Mouse (Mus musculus) MEL (cell line): Measurements from ENCODE around the gene Sap30l. TPM values are rescaled to one million over a fixed set of nuclear protein-coding genes. Genes with fewer than 3 reads are reported as not detected.

ENCODE experiments used
- DNase-seq: peaks from one replicate; pipeline ENCODE4 v3.0.0; 2011; ENCODE audit warnings: low read depth, low spot score
- H3K27ac ChIP-seq: 2 replicates; pipeline ENCODE4 v1.5.1; 2012; ENCODE audit warnings: low read depth, mild to moderate bottlenecking, control low read depth, low read length, moderate library complexity; ENCODE audit not compliant: control insufficient read depth
- H3K27me3 ChIP-seq, 2 experiments: fragments of 150-350 bp in 1 of 2; sonication (generic) in 1 of 2; 2 replicates each; pipeline ENCODE4 v1.6.1; 2012; ENCODE audit warnings: low read length in 2 of 2, mild to moderate bottlenecking in 2 of 2, improper control_type of control experiment in 1 of 2, moderate library complexity in 1 of 2; ENCODE audit not compliant: insufficient read depth in 2 of 2, control insufficient read depth in 1 of 2
- H3K36me3 ChIP-seq, 2 experiments: 2 replicates each; pipeline ENCODE4 v1.6.1; 2012 to 2014; ENCODE audit warnings: low read length in 2 of 2, improper control_type of control experiment in 1 of 2, inconsistent platforms in 1 of 2, mild to moderate bottlenecking in 1 of 2; ENCODE audit not compliant: insufficient read depth in 2 of 2, control insufficient read depth in 1 of 2
- H3K4me1 ChIP-seq, 2 experiments: fragments of 150-350 bp in 1 of 2; sonication (generic) in 1 of 2; 2 replicates each; pipeline ENCODE4 v1.6.1; 2012; ENCODE audit warnings: low read length in 2 of 2, improper control_type of control experiment in 1 of 2, mild to moderate bottlenecking in 1 of 2; ENCODE audit not compliant: insufficient read depth in 2 of 2, control insufficient read depth in 1 of 2
- H3K4me3 ChIP-seq, 2 experiments: fragments of 150-350 bp in 1 of 2; sonication (generic) in 1 of 2; 2 replicates each; pipeline ENCODE4 v1.5.1; 2012; ENCODE audit warnings: low read depth in 2 of 2, low read length in 2 of 2, mild to moderate bottlenecking in 2 of 2, moderate library complexity in 2 of 2, control low read depth in 1 of 2, improper control_type of control experiment in 1 of 2; ENCODE audit not compliant: control insufficient read depth in 1 of 2, insufficient read depth in 1 of 2
- H3K79me2 ChIP-seq: 2 replicates; pipeline ENCODE4 v1.6.1; 2012; ENCODE audit warnings: mild to moderate bottlenecking, low read length, moderate library complexity; ENCODE audit not compliant: control insufficient read depth, poor library complexity, insufficient read depth
- H3K9ac ChIP-seq: 2 replicates; pipeline ENCODE4 v1.6.1; 2012; ENCODE audit warnings: low read depth, mild to moderate bottlenecking, control low read depth, low read length, moderate library complexity; ENCODE audit not compliant: control insufficient read depth, poor library complexity, severe bottlenecking
- H3K9me3 ChIP-seq: fragments of 150-350 bp; sonication (generic); replicated peaks from 2 replicates; pipeline ENCODE4 v1.6.1; 2012; ENCODE audit warnings: mild to moderate bottlenecking, low read length, improper control_type of control experiment, moderate library complexity; ENCODE audit not compliant: insufficient read depth
- BHLHE40 ChIP-seq: IDR thresholded peaks from 2 replicates; pipeline ENCODE4 v1.6.1; 2012; ENCODE audit warnings: low read depth, mild to moderate bottlenecking, inconsistent platforms, low read length, improper control_type of control experiment, borderline replicate concordance
- CTCF ChIP-seq, 3 experiments: IDR thresholded peaks in 2 of 3; conservative IDR thresholded peaks in 1 of 3; 2 replicates each; pipeline ENCODE4 v1.5.1; 2011 to 2012; ENCODE audit warnings: low read length in 3 of 3, low read depth in 2 of 3, mild to moderate bottlenecking in 2 of 3, improper control_type of control experiment in 1 of 3, inconsistent platforms in 1 of 3, mixed read lengths in 1 of 3, moderate library complexity in 1 of 3; ENCODE audit not compliant: control insufficient read depth in 1 of 3, insufficient read depth in 1 of 3, poor library complexity in 1 of 3, severe bottlenecking in 1 of 3
- EP300 ChIP-seq, 2 experiments: IDR thresholded peaks; 2 replicates each; pipeline ENCODE4 v1.6.1; 2011; ENCODE audit warnings: improper control_type of control experiment in 2 of 2, low read length in 2 of 2, low read depth in 1 of 2, mild to moderate bottlenecking in 1 of 2
- GABPA ChIP-seq: IDR thresholded peaks from 2 replicates; pipeline ENCODE4 v1.6.1; 2012; ENCODE audit warnings: low read depth, mild to moderate bottlenecking, inconsistent platforms, low read length, improper control_type of control experiment, moderate library complexity
- HCFC1 ChIP-seq: IDR thresholded peaks from 2 replicates; pipeline ENCODE4 v1.6.1; 2012; ENCODE audit warnings: low read depth, mild to moderate bottlenecking, inconsistent platforms, low read length, improper control_type of control experiment, moderate library complexity
- KAT2A ChIP-seq: conservative IDR thresholded peaks from 2 replicates; pipeline ENCODE4 v1.6.1; 2012; ENCODE audit warnings: low read depth, low read length, improper control_type of control experiment, inconsistent platforms
- MAX ChIP-seq: IDR thresholded peaks from 2 replicates; pipeline ENCODE4 v1.6.1; 2011; ENCODE audit warnings: low read length, improper control_type of control experiment
- MEF2A ChIP-seq: IDR thresholded peaks from 2 replicates; pipeline ENCODE4 v1.6.1; 2014; ENCODE audit warnings: low read depth, mild to moderate bottlenecking, inconsistent platforms, low read length, improper control_type of control experiment; ENCODE audit not compliant: poor library complexity, insufficient replicate concordance, severe bottlenecking; ENCODE audit errors: extremely low read depth
- NELFE ChIP-seq: IDR thresholded peaks from 2 replicates; pipeline ENCODE4 v1.6.1; 2011; ENCODE audit warnings: low read depth, low read length, improper control_type of control experiment
- NRF1 ChIP-seq: IDR thresholded peaks from 2 replicates; pipeline ENCODE4 v1.6.1; 2014; ENCODE audit warnings: low read depth, mild to moderate bottlenecking, inconsistent platforms, low read length, improper control_type of control experiment, moderate library complexity; ENCODE audit not compliant: poor library complexity, insufficient read depth, severe bottlenecking
- POLR2A ChIP-seq, 2 experiments: IDR thresholded peaks; 2 replicates each; pipeline ENCODE4 v1.6.1; 2011 to 2012; ENCODE audit warnings: low read length in 2 of 2, mild to moderate bottlenecking in 2 of 2, control low read depth in 1 of 2, improper control_type of control experiment in 1 of 2, low read depth in 1 of 2, moderate library complexity in 1 of 2; ENCODE audit not compliant: control insufficient read depth in 1 of 2, insufficient read depth in 1 of 2, poor library complexity in 1 of 2
- RAD21 ChIP-seq: IDR thresholded peaks from 2 replicates; pipeline ENCODE4 v1.6.1; 2011; ENCODE audit warnings: mild to moderate bottlenecking, low read depth, low read length, improper control_type of control experiment
- SMC3 ChIP-seq: IDR thresholded peaks from 2 replicates; pipeline ENCODE4 v1.6.1; 2011; ENCODE audit warnings: low read depth, low read length, improper control_type of control experiment
- TAL1 ChIP-seq: IDR thresholded peaks from 2 replicates; pipeline ENCODE4 v1.6.1; 2012; ENCODE audit warnings: mild to moderate bottlenecking, inconsistent platforms, low read length, moderate library complexity, mixed read lengths
- TBP ChIP-seq: IDR thresholded peaks from 2 replicates; pipeline ENCODE4 v1.8.0; 2011; ENCODE audit warnings: low read depth, low read length, improper control_type of control experiment
- TCF12 ChIP-seq: IDR thresholded peaks from 2 replicates; pipeline ENCODE4 v1.6.1; 2014; ENCODE audit warnings: low read depth, mild to moderate bottlenecking, inconsistent platforms, low read length, improper control_type of control experiment, moderate library complexity
- UBTF ChIP-seq: IDR thresholded peaks from 2 replicates; pipeline ENCODE4 v1.6.1; 2012; ENCODE audit warnings: low read depth, mild to moderate bottlenecking, inconsistent platforms, low read length, improper control_type of control experiment, moderate library complexity, borderline replicate concordance; ENCODE audit not compliant: insufficient read depth
- ZC3H11A ChIP-seq: IDR thresholded peaks from 2 replicates; pipeline ENCODE4 v1.6.1; 2012; ENCODE audit warnings: low read depth, mild to moderate bottlenecking, inconsistent platforms, low read length, improper control_type of control experiment
- polyA plus RNA-seq, 2 experiments: library from polyadenylated mRNA; stranded (reverse) in 1 of 2; unstranded in 1 of 2; fragments of >175 nt in 1 of 2; fragments of >200 nt in 1 of 2; gene quantifications; 2 replicates each; pipeline versions ENCODE4 v1.2.1 to v1.2.4; 2012; ENCODE audit warnings: low replicate concordance in 2 of 2, low read depth in 1 of 2; ENCODE audit not compliant: insufficient read length in 2 of 2, insufficient read depth in 1 of 2, missing spikeins in 1 of 2
- total RNA-seq: library from RNA; depleted of rRNA; stranded (reverse); fragments of 300-350 nt; gene quantifications from 2 replicates; pipeline ENCODE4 v1.2.3, GENCODE M21; 2012

Gene Sap30l
- total and polyA plus RNA-seq, 3 experiments: 40.2 to 52.5 TPM; not detected in 1

GRCm38 (mm10) chr11:57813641-57814040 lies 12.2 kb downstream of the Sap30l start:
- TF ChIP-seq NRF1 (no peak), BHLHE40 (no peak), KAT2A (no peak), TAL1 (no peak), ZC3H11A (no peak), EP300 (IDR thresholded peaks at IDR 0.05; ENCODE audit: low read depth in 1 of 2, low read length in 2 of 2) (no peak), TCF12 (no peak), NELFE (no peak), UBTF (no peak), HCFC1 (no peak), MAX (no peak), POLR2A (IDR thresholded peaks at IDR 0.05; ENCODE audit: control insufficient read depth in 1 of 2, insufficient read depth in 1 of 2, low read depth in 1 of 2, low read length in 2 of 2, poor library complexity in 1 of 2) (no peak), MEF2A (no peak), TBP (no peak), GABPA (no peak)

GRCm38 (mm10) chr11:57818189-57818588 lies 16.8 kb downstream of the Sap30l start:
- Histone ChIP-seq H3K27me3 (no peaks in the 10 kb centered on the region), H3K4me1 (peaks cover 0 to 8% of the 10 kb centered on the region in 2 experiments; a peak in 2 of 4 replicates), H3K36me3 (peaks cover 0 to 3% of the 10 kb centered on the region in 2 experiments; a peak in 2 of 4 replicates), H3K9me3 (no peaks in the 10 kb centered on the region), H3K4me3 (no peak overlapping the region), H3K79me2 (no peaks in the 10 kb centered on the region), H3K27ac (no peak overlapping the region), H3K9ac (no peak overlapping the region)
- peak; percentile 49 for DNase-seq
- TF ChIP-seq TBP (no peak), CTCF (IDR thresholded peaks at IDR 0.05 in 2 of 3, conservative IDR thresholded peaks at IDR 0.05 in 1 of 3; ENCODE audit: control insufficient read depth in 1 of 3, insufficient read depth in 1 of 3, low read depth in 2 of 3, low read length in 3 of 3, poor library complexity in 1 of 3, severe bottlenecking in 1 of 3) (peak; percentile 58 to 68 (median 63)), ZC3H11A (peak; percentile 25; the same call in 1 of the 2 replicates), SMC3 (peak; percentile 47), BHLHE40 (no peak), RAD21 (peak; percentile 46)

More at GRCm38 (mm10) chr11:57813641-57814040, 12.2 kb downstream of the Sap30l start:
- DNase-seq: no peak
- H3K4me1 ChIP-seq: no peaks in the 10 kb centered on the region
- H3K9ac ChIP-seq: no peak overlapping the region
- no peaks in the 10 kb centered on the region for H3K36me3 ChIP-seq
- H3K27ac ChIP-seq: no peak overlapping the region
- H3K4me3 ChIP-seq: no peak overlapping the region
- no peaks in the 10 kb centered on the region for H3K79me2 ChIP-seq
- no peaks in the 10 kb centered on the region for H3K27me3 ChIP-seq
- H3K9me3 ChIP-seq: no peaks in the 10 kb centered on the region
